Mouse (Mus musculus) brain, adult 2 months (tissue): ENCODE results near the gene Slfn5.
"Not testable (repeated sequence)": the region's sequence is repeated elsewhere in the genome, so short reads cannot be mapped to it uniquely, and the experiment has no call there.

Experiments
- DNase-seq: peaks from one replicate; pipeline ENCODE4 v3.0.0; 2011; ENCODE audit warnings: low read depth, low spot score

The Slfn5 gene

DNA sequence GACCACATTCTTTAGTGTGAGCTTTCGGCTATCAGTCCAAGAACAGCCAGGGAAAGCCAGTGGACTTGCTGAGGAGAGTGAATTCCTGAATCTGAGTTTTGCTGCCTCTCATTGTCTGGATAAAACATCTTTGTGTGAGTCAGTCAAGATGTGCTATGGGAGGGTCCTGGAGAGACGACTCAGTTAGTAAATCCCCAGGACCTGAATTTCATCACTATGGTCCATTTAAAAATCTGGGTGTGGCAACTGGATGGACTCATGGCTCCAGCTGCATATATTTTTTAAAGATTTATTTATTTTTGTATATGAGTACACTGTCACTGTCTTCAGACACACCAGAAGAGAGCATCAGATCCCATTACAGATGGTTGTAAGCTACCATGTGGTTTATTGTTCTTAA is 5.5 kb upstream of the Slfn5 start:
- no peak for DNase-seq

DNA sequence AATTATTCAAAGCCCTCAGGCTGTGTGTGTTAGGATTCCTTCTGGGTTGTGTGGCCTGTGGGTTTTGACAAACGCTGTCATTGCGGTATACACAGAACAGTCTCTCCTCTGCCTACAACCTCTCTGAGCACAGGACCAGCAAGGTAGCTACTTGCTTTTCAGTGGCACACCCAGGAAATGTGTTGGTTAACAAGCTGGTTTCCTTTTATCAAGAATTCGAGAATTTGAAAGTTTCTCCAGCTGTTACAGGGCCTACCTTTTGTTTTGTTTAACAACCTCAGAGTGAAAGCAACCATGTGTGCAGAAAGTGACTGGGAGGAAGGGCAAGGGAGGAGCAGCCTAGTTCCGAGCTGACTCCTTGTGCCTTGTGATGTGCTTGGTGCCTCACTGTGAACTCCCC is 3.7 kb upstream of the Slfn5 start:
- no peak for DNase-seq

- no peak for DNase-seq
Observed at GRCm38 (mm10) chr11:82949036-82949435, 2.1 kb upstream of the Slfn5 start.

DNA sequence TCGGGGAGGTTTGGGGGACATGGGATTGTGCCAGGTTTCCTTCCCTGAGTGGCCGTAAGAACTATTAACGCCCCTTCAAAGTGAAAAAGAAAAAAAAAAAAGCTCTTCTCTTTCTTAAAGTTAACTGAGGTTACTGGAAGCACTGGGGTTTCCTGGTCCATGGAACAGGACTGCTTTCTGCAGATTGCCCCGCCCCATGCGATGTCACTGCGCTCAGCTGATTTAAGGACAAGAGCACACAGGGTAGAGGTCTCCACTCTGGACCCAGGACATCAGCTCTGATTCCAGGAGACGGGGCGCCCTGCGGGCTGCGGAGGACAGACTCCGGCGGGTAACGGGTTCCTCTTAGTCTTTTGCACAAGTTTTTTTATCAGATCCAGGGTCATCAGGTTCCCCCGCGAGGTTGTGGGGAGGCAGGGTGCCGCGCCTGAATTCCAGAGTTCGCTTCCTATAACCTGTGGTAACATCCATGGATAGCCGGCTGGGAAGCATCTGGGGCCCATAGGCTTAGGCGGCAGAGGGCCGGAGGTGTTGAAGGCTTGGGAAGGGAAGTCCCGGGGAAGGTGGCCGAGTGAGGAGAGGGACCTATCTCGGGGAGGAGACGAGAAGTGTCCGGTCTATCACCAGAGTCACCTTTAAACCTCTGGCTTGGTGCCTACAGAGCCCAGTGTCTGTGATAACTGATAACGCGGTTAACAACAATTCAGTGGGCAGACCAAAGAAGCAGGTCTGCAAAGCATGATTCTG is 889 bp downstream of the Slfn5 start:
- no peak for DNase-seq

DNA sequence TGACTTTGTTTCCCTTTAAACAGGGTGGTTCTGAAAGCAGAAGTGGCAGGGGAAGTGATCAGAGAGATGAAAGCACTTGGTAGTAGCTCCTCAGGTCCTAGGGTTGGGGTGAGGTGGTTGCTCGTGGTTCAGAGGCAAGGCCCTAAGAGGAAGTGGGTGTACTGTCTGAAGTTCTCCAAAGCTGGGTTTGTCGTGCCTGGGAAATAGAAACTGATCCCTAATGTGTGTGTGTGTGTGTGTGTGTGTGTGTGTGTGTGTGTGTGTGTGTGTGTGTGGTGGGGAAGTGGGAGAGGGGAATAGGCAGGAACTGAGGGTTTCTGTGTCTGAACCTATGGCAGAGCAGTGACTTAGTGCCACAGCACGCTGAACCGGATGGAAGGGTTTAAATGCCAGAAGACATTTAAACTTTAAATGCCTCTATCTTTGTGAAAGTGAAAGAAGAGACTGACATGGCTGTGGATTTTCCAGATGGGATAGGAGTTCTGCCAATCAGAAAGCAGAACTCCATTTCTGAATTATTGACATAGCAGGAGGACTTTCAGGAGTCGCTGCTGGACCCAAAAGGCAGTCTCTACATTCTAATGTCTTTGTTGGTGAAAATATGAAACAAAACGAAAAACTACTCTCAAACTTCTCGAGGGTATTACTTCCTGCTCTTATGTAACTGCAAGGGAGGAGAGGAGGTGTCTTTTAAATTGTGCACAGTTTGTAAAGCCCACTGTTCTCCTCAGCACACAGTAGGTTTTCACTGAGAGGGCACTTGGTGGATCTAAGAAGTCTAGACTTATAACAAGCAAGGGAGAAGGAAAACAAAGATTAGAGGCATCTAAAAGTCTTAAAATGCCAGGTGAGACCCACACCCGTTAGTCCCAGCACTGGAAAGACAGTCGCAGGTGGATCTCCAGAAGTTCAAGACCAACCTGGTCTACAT is 1.7 kb downstream of the Slfn5 start:
- DNase-seq: no peak

- no peak for DNase-seq
Observed at GRCm38 (mm10) chr11:82954631-82955030, 3.5 kb downstream of the Slfn5 start.

DNA sequence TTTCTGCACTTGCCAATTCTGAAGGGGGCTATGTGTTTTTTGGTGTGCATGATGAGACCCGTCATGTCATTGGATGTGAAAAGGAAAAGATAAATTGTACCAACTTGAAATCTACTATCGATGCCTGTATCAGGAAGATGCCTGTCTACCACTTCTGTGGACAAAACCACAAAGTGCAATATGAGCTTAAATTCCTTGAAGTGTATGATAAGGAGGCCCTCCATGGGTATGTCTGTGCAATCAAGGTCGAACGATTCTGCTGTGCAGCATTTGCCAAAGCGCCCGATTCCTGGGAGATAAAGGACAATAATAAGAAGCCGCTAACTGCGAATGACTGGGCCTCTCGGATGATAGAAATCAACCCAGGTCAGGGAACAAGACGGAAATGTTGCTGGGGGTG is 5.8 kb downstream of the Slfn5 start:
- no peak for DNase-seq

GRCm38 (mm10) chr11:82959613-82960012 is 8.5 kb downstream of the Slfn5 start:
- DNase-seq: peak; percentile 43

GRCm38 (mm10) chr11:82961743-82962142 is 10.6 kb downstream of the Slfn5 start:
- DNase-seq: no peak

- no peak for DNase-seq
Observed at GRCm38 (mm10) chr11:82962215-82962614, 11.1 kb downstream of the Slfn5 start.

GRCm38 (mm10) chr11:82970712-82971589 is 19.8 kb downstream of the Slfn5 start:
- peak; percentile 73 for DNase-seq

GRCm38 (mm10) chr11:82971590-82971974 is 20.4 kb downstream of the Slfn5 start:
- DNase-seq: no peak

- no peak for DNase-seq
Observed at GRCm38 (mm10) chr11:82973916-82974315, 22.8 kb downstream of the Slfn5 start.

GRCm38 (mm10) chr11:82982409-82982808 is 31.3 kb downstream of the Slfn5 start:
- DNase-seq: not testable (repeated sequence)

DNA sequence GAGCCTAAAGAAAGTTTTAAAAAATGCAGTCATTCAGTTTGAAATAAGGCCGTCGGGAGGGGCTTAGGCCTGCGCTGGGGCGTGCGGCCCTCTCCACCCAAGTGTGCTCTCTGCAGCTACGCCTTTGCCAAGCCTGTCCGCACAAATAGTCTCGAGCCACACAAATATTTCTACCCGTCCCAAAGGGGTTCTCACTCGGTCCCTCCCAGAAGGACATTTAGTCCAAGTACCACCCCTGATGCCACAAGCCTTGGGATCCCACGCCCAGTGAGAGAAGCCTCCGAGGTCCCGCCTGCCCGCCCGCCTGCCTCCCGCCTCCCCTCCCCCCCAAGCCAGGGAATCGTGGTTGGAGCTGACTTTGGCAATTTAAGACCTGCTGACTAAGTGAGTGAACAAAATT is 32.0 kb downstream of the Slfn5 start:
- DNase-seq: no peak

- peak; percentile 41 for DNase-seq
Observed at GRCm38 (mm10) chr11:82987621-82988020, 36.5 kb downstream of the Slfn5 start.

- no peak for DNase-seq
Observed at GRCm38 (mm10) chr11:82989357-82989756, 38.2 kb downstream of the Slfn5 start.

DNA sequence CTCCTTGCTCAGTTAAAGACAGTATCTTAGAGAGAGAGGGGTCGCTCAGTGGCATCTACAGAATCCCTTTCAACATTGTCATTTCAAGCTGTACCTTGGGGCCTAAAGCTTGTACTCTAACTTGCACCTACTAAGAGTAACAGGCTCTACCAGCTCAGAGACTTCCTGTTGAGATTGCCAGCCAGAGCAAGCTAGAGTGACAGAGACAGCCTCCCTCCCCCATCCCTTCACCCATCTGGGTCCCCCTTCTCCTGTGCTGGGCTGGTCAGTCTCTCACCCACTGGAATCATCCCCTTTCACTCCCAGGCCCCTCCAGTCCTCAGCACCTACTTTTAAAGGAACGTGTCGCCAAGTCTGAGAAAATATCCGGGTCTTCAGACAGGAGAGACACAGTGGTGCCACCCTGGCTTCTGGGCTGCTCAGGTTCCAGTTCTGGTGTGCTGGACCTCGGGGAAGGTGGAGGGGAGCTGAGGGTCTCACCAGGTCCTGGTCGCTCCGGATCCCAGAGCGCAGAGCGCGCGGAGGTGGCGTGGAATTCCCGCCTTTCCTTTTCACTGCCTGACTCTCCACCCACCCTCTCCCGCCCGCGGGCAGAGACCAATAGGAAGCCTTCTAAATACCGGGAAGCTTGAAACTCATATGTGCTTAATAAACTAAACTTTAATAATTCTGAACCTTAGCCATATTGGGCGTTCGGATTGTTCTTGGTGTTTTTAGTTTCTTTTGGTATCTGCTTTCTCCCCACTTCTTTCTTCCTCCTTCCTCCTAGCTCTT is 39.6 kb downstream of the Slfn5 start:
- not testable (repeated sequence) for DNase-seq

DNA sequence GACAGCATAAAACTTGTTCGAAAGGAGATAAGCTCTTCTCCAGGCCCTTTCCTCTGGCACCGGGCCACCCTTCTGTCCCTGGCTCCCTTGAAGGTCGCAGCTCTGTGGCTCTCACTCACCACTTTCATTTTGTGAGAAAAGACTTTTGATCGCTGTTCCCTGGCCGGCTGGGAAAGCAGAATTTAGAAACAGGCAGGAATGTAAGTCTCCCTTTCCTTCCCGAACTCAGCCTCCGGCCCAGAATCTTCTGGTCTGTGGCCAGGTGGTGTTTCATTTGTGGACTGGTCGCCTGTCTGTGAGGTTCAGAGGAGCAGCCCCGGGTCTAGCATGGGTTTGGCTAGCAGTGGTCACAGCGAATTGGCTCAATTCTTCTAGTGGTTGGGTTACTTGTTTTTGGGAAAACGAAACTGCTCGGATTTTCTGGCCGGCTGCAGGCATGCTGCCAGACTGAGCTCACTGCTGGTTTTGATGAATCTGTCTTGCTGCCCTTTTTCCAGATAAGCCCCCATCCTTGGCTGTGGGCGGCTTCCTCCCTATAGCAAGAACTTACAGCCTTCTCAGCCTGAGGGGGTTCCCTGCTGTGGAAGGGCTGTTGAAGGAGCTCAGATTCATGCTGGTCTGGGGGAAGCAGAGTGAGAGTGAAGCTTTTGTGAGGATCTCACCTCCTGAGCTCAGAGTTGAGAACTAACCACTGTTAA is 40.5 kb downstream of the Slfn5 start, which contains the start of gene Slfn9:
Gene Slfn9, minus strand, starts transcription at position 362 of the 698 bp plus-strand sequence.
- peak; percentile 21 for DNase-seq

DNA sequence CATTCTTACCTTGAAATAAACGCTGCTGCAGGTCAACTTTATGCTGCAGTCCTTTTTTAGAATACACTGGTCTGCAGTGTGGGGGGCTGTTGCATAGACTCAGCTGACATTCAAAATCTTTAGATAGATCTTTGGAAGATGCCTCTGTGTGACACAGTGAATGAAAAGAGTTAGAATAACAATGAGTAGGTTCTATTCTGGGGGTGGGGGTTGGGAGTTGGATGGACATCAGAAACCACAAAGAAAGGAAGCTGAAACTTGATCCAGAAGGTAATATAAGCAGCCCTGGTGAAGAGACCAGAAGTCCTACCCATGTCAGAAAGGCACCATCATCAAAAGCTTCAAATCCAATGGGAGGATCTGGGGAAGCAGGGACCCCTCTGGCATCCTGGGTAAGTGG is 62.2 kb downstream of the Slfn5 start:
- no peak for DNase-seq
